Mouse (Mus musculus) CH12F3 (cell line): ENCODE measurements around the gene Zmat5.
"Not testable (repeated sequence)": the region's sequence is repeated elsewhere in the genome, so short reads cannot be mapped to it uniquely, and the experiment has no call there.

Source experiments
- in situ Hi-C: fragments of 300-500 bp; cut with MboI; formaldehyde crosslinking; loops from 2 replicates; pipeline ENCODE4 v1.14.3; 2020; ENCODE audit warnings: low sequenced_read_pairs

The Zmat5 gene

GRCm38 (mm10) chr11:4688632-4689380 lies 15.7 kb upstream of the Zmat5 start:
- in situ Hi-C loops = no loop called here

DNA sequence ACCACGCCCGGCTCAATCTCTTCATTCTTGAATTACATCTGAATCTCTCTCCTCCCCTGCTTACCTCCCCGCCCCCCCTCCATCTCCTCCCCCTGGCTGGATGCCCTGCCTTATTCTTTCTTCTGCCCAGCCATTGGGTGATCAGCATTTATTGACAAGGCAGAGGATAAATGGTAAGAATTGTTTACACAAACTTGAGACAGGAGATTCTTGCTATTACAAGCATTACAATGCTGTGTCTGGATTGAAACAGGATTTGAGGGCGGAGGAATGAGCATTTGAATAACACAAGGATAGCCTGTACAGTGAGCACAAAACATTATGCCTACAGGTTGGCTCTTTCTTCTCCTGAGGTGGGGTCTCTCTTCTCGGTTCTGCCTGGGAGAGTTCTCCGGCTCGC lies 14.1 kb upstream of the Zmat5 start:
- in situ Hi-C loops = no loop called here

- in situ Hi-C loops = no loop called here
Observed at GRCm38 (mm10) chr11:4691213-4691612, 13.3 kb upstream of the Zmat5 start.

DNA sequence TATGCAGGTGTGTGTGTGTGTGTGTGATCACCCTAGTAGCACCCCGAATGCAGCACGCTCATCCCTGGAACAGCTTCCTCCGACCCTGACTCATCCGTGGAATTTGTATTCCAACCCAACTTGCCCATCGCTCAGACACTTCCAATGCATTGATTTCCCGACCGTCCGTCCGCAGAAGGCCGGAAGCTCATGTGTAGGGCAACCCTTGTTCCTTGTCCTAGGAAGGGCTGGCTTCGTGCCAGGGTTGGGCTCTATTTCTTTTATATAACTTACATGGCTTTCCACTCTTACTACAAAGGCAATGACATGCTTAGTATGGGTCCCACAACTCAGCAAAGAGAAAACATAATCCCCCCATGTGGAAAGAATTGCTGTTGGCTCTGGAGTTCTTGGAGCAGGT lies 12.3 kb upstream of the Zmat5 start:
- in situ Hi-C loops = no loop called here

- in situ Hi-C loops = no loop called here
Observed at GRCm38 (mm10) chr11:4697043-4697983, 7.2 kb upstream of the Zmat5 start.

DNA sequence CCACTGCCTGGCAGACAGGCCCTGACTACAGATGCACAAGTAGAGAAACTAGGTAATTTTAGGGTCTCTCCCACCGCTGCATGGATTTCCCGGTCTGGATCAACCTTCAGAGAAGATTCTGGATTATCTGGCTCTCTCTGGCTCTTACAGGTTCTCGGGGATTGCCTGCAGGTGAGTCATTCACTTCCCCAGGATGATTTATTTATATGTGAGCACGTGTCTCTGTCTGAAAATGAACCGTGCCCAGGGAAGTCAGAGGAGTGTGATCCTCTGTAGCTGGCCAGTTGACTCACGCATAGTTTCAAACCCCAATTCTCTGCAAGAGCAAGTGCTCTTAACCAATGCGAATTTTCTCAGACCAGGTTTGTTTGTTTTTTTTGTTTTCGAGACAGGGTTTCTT lies 3.8 kb upstream of the Zmat5 start:
- in situ Hi-C loops = no loop called here

GRCm38 (mm10) chr11:4703688-4704071 lies 798 bp upstream of the Zmat5 start:
- in situ Hi-C loops = no loop called here

DNA sequence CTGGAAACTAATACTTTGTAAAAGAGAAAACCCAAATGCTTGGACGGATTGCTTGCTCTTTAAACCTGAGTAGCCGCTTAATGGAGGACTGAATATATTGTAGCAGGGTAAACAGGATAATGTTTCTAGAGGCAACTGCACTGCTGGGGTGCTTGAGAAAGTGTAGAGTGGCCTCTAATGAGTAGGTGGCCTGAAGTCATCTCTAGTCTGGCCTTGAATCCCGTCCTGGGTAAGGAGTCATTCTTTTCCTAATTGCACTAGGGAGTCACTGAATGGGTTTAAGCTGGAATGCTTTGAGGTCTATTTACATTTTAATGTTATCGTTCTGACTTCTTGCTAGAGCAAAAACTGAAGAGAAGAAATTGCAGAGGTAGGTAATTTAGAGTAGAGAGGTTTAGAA lies 700 bp downstream of the Zmat5 start:
- in situ Hi-C loops = no loop called here

GRCm38 (mm10) chr11:4710188-4710587 lies 5.7 kb downstream of the Zmat5 start:
- in situ Hi-C loops = not testable (repeated sequence)

- in situ Hi-C loops = no loop called here
Observed at GRCm38 (mm10) chr11:4712822-4713221, 8.3 kb downstream of the Zmat5 start.

GRCm38 (mm10) chr11:4714727-4715126 lies 10.2 kb downstream of the Zmat5 start:
- in situ Hi-C loops = no loop called here

- in situ Hi-C loops = no loop called here
Observed at GRCm38 (mm10) chr11:4715596-4715995, 11.1 kb downstream of the Zmat5 start.

DNA sequence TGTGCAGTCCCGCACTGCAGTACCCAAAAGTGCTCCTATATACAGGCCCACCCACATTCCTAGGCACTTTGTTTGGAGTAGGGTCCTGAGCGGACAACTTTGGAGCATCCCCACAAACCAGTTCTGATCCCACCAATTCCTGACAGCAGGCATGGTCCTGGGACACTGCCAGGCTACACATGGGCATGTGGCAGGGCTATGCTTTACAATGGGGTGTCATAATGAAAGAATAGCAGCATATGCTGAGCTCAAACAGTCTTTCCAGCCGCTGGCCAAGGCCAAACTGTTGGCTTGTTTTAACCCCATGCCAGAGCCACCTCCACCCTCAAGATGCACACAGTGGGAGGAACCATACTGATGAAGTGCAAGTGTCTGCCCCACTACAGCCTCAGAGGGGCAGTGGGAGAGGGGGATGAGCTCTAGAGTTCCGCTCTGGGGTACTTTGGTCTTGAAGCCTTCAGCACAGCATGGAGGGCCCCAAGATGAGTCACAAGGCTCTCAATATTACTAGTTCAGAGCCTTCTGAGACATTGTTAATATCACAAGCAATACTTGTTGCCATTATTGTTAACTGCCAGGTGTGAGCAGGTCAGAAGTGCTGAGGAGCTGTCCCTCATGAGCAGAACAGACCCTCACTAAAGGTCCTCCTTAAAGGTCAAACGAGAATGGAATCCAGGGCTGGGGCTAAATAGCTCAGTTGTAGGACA lies 12.2 kb downstream of the Zmat5 start:
- in situ Hi-C loops = no loop called here

DNA sequence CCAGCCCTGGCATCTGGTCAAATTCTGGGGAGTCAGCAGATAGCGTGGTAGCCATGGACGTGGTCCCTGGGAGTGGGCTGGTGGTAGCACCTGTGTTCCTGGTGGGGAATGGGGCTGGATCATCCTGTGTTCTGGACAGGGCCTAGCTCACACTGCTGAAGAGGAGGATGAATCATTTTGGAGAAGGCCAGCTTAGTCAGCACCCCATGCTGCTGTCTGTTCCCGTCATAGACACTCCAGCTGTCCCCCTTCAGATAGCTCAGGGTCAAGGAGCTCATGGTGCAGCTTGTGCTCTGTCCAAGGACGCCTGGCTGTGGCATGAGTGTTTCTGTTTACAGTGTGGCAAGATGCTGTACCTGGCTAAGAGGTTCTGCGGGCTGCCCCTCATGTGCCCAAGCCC lies 14.1 kb downstream of the Zmat5 start:
- in situ Hi-C loops = no loop called here

DNA sequence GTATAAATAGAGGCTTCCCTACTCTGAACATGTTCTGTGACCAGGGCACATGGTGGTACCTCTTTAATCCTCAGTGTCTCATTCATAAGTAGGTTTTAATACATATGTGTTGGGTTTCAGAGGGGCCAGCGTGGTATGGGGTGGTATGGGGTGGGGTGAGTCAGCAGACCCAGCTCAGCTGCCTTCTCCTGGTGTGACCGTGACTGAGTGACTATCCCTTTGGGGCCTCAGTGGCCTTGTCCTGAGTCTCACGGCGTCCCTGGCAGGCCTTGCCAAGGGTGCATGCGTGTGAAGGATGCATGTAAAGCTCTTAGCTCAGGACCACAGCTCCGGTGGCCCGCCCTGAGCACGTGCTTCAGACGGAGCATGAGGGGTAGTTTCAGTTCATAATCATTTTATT lies 15.5 kb downstream of the Zmat5 start:
- in situ Hi-C loops = no loop called here

DNA sequence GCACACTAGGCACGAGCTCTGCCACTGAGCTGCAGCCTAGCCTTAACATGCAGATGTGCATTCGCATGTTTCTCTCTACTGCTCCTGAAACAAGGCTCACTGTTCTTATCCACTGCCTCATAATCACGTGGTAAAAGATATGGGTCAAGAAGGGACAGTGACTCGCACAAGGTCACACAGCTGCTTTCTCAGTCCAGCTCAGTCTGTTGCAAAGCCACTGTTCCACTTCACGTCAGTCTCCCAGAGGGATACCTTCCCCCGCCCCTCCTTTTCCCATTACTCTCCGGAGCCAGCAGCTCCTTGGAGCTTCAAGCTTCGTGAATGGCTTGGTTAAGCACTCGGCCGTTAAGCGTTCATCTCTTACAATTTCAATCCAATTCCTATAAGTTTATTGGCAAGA lies 15.9 kb downstream of the Zmat5 start:
- in situ Hi-C loops = no loop called here

GRCm38 (mm10) chr11:4720900-4721580 lies 16.6 kb downstream of the Zmat5 start:
- in situ Hi-C loops = no loop called here

GRCm38 (mm10) chr11:4721728-4722127 lies 17.2 kb downstream of the Zmat5 start:
- in situ Hi-C loops = no loop called here

DNA sequence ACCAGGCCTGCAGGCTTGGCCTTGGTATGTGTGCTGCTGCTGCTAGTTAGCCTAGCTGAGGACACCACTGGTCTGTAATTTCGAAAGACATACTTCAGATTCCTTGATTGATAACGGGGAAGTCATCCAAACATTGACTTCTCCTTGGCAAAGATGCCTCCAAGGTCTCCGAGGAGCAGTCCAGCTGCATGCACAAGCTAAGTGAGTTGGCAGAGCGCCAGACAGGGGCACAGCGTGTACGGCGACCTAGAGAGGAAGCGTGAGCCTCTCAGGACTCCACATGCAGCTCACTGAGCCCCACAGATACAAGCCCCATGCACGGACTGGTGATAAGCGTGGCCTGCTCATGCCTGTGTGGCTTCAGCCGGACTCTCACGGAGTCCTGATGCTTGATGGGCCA lies 25.1 kb downstream of the Zmat5 start:
- in situ Hi-C loops = no loop called here

- in situ Hi-C loops = no loop called here
Observed at GRCm38 (mm10) chr11:4730096-4730495, 25.6 kb downstream of the Zmat5 start.

- in situ Hi-C loops = no loop called here
Observed at GRCm38 (mm10) chr11:4730913-4731312, 26.4 kb downstream of the Zmat5 start.
